Mouse (Mus musculus): ENCODE measurements around the gene Bard1.

DNA sequence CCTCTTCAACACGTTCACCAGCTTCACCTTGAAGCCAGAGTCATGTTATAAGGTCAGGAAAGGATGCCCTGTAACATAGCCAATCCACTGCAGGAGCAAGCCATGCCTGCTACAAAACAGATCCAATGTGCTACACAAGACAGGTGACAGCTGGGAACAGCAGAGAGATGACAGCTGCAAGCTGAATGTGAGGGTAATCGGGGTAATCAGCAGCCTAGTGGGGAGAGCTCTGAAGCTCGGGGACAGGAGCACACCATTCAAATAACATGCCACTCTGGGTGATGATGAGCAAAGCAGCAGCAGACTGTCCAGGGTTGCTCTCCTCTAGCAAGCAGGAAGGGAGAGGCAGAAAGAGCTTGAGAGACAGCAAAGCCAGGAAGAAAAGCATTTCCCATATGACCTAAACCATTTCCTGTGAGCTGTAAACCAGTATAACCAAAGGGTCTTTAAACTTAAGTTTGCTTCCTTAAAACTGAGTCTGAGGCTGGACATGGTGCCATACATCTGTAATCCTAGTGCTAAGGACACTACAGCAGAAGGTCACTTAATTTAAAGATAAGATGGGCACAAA is 2.9 kb downstream of the Bard1 start:
- TF ChIP-seq CTCF (conservative IDR thresholded peaks at IDR 0.05; ENCODE audit: insufficient read depth, insufficient read length, low read depth, low read length) (no peak), POLR2A (IDR thresholded peaks at IDR 0.05; ENCODE audit: low read depth, low read length) (no peak)

Measured in kidney, adult 2 months (tissue).